Mouse (Mus musculus) left cerebral cortex, adult 9 months (tissue): Measurements from ENCODE around the gene Rhbdl3.

Experiments
- DNase-seq, 2 experiments: peaks; one replicate each; pipeline ENCODE4 v3.0.0; 2022; ENCODE audit warnings: low spot score in 2 of 2

Gene Rhbdl3

DNA sequence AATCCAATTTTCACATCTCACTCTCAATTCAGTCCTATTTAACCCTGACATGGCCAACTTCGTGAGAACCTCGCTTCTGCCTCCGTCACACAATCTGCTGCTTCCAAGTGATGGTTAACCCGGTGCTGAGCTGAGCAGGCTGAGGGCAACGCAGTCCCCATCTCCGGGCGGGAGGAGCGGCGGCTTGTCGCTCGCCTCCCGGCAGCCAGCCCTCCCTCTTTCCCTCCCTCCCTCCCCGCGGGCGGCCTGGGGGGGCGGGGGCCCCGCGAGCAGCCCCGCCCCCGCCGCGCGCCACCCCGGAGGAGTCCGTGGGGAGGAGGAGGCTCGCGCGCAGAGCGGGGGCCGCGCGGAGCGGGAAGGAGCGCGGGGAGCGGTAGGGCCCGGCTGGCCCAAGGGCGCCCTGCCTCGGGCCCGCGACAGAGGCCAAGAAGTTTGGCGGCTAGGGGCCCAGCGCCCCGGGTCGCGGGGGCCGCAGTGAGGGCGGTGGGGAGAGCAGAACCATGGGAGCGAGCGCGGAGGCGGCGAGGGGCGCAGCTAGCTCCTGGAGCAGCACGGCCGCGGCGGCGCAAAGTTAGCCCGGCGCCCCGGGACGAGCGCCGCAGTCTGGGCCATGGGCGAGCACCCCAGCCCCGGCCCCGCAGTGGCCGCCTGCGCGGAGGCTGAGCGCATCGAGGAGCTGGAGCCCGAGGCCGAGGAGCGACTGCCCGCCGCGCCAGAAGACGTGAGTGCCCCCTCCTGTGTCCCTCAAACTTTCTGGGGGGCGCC, at the start of gene Rhbdl3:
TSS of gene Rhbdl3 (plus strand) at position 362 of the 765 bp plus-strand sequence.
- peak in 1 of 2 experiments; percentile 25 for DNase-seq

DNA sequence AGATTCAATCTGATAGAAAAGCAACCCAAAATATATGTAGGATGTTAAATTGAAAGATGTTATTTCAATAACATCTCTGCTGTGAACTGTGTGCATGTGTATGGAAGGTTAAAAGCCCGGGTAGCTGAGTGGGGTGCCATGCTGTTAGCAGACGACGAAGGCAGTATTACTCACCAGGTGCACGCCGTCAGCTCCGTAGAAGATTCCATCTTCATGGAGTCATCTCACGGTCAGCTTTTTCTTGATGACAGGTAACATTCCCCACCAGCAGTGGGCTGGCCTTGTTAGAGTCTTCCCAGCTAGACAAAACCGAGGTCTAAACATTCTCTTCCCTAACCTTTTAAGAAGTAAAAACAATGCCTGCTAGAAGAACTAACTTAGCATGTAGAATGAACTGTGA, 36.6 kb upstream of the Rhbdl3 start:
- no peak for DNase-seq

DNA sequence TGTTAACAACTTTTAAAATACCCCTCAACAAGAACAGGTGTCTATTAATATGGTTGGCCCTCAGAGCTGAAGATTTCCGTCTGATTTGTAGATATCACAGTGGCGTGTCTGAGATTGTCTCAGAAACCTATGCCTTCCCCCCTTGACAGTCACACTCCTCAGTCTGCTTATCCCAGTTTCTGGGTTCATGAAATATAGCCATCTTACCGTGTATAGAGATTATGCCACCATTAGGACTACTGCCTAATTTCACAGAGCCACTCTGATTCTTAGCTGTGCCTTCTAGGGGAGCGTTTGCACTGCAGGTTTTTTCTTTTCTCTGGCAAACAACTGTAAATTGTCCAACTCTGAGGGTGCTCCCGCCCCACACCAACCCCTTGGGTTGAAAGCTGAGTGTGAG, 29.6 kb upstream of the Rhbdl3 start:
- DNase-seq: no peak

DNA sequence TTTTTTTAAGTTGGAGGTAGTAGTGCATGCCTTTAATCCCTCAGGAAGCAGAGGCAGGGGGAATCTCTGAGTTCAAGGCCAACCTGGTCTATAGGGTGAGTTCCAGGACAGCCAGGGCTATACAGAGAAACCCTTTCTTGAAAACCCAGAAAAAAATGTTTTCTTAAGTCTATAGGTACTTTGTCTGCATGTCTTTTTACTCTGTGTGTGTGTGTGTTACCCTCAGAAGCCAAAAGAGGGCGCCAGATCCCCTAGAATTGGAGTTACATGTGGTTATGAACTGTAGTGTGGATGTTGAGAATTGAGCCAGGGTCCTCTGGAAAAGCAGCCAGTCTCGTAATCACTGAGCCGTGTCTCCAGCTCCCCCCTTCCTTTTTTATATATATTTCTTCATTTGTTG, 25.7 kb upstream of the Rhbdl3 start:
- DNase-seq: no peak

DNA sequence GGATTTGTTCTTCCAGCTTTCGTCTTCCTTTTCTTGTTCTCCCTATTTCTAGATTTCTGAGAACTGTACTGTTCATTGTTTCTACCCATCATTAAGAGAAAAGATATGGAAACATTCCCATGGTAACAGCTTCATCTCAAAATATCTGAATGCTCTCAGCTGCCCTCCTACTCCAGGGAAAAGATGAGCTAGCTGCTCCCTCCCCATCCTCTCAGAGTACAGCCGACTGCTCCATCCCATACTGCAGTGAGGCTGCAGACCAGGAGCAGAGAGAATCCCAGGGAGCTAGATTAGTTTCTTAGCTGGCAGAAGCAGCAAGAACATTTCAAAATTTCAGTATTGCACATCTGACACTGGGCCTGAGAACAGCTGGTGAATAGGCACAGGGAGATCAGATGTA, 22.7 kb upstream of the Rhbdl3 start:
- DNase-seq: no peak

DNA sequence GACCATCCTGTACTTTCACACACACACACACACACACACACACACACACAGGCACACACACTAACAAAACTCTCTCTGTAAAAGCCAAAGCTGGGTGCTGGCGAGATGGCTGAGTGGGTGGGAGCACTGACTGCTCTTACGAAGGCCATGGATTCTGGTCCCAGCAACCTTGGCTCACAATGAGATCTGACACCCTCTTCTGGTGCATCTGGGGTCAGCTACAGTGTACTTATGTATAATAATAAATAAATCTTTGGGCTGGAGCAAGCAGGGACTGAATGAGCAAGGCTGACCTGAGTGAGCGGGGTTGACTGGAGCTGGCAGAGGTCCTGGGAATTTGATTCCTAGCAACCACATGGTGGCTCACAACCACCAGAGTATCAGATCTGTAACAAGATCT, 16.9 kb upstream of the Rhbdl3 start:
- no peak for DNase-seq

DNA sequence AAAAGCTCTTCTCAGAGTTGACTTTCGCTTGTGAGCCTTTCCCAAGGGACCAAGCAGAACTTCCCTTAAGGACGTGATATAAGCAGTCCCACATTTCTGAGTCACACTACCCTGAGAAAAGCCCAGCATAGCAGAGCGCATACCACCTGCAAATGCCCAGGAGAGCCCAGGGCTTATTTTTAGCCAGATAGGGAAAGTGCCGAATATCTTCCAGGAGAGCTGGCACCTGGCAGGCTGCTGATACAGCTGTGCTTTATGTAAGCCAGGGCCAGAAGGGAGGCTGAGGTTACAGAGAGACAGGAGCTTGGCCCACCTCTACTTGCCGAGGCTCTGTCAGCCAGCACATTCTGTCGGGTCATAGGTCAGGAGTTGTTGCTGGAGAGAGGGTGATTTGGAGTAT, 16.1 kb upstream of the Rhbdl3 start:
- DNase-seq: no peak

DNA sequence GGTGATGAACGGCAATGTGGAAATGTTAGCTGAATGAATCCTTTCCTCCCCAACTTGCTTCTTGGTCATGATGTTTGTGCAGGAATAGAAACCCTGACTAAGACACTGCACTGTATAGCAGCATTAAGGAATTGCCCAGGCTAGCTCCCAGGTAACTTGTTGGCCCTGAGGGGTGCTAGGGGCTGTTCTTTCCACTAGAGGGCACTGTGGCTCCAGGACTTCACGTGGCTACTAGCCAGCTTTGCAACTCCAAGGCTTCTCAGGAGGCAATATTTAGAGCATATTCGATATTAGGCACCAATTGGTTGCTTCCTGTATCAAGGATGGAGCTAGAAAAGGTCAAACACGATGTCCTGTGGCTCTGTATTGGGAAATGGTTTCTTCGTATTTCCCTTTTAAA, 13.6 kb upstream of the Rhbdl3 start:
- peak in 1 of 2 experiments; percentile 82 for DNase-seq

DNA sequence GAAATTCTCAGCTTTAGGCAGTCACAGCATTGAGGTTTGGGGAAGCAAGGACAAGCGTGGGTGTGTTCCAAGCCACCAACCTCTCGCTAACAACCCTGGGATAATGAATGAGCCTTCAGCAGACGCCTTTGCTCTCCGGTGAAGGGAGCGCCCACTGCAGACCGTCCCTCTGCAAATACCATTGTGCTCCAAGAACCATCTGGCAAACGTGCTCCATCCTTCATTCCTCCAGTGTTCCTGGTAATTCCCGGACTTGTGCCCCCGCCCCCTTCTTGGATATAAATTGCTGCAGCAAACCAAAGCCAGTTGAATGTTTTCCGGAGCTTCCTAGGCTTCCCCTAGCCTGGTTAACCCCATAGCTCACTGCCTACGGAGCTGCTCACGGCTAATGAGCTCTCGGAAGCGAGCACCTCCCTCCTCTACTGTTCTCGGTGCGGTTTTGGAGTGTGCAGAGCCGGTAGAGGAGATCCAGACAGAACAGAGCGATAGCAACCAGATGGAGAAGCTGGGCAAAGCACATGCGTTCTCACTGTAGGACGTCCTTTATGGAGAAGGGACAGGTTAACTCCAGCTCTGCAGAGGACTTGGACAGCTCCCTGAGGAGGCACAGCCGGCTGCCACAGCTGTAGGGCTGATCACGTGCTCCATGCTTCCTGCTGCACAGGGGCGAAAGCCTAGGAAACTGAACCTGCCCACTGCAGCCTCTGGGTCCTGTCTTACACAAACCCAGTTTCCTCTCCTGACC, 10.8 kb upstream of the Rhbdl3 start:
- peak; percentile 53 to 75 for DNase-seq

DNA sequence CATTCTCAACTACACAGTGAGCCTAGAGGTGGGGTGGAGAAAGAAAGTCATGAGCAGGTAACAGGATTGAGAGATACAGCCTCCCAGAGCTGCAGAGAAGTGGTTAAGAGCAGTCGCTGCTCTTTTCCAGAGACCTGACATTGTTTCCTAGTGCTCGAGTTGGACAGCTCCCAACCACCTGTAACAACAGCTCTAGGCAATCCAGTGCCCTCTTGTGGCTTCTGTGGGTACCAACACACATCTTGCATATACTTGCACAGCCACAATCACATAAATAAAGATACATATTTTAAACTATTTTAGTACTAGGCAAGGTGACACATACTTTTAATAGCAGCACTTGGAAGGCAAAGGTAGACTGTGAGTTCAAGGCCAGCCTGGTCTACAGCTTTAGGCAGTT, 9.7 kb upstream of the Rhbdl3 start:
- no peak for DNase-seq

DNA sequence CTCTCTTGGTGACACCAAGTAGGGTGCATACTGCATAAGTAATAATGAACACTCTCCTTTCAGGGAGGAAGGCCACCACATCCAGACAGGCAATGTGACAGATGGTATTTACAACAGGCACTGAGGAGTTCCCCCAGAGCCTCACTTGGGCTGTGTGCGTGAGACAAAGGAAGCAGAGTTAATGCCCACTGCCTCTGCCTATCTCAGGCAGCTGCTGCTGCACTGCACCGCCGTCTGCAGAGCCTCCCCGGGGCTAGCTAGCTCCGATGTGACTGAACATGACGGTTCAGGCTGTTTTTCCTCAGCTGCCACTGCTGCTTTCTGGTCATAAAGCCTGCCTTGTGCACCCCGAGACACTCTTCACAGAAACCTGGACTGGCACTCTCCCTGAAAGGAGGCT, 8.2 kb upstream of the Rhbdl3 start:
- no peak for DNase-seq

DNA sequence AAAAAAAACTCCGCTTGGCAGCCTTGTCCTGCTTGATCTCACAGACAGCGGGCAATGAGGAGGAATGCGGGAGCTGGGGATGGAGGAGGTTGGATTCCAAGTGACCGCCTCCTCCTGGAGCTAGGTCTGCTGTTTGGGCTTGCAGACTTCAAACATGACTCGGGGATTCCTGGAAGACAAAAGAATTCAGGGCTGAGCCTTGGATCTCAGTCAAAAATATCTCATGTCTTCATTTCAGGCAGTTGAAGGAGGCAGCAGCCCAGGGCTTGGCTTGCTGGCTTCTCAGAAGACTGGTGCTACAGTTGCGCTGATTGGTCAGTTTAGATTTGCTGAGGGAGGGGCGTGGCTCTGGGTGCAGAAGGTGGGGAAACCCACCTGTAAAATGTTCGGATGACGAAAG, 5.6 kb upstream of the Rhbdl3 start:
- DNase-seq: no peak

DNA sequence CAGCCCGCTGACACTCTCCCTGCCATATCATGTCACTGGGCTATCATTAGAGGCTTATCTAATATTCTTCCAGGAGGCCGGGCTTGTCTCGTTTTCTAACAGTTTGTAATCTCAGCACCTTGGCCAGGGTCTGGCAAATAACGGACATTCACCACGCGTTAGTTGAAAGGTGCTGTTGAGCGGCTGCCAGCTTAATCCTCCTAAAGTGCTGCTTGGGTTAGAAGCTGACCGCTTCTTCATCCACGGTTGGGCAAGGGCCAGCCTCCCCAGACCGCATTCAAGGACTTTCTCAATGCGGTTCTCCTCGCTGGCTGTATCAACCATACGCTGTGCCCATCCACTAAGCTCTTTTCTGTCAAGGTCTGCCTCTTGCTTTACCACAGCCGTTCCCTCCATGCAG, 4.9 kb upstream of the Rhbdl3 start:
- no peak for DNase-seq

DNA sequence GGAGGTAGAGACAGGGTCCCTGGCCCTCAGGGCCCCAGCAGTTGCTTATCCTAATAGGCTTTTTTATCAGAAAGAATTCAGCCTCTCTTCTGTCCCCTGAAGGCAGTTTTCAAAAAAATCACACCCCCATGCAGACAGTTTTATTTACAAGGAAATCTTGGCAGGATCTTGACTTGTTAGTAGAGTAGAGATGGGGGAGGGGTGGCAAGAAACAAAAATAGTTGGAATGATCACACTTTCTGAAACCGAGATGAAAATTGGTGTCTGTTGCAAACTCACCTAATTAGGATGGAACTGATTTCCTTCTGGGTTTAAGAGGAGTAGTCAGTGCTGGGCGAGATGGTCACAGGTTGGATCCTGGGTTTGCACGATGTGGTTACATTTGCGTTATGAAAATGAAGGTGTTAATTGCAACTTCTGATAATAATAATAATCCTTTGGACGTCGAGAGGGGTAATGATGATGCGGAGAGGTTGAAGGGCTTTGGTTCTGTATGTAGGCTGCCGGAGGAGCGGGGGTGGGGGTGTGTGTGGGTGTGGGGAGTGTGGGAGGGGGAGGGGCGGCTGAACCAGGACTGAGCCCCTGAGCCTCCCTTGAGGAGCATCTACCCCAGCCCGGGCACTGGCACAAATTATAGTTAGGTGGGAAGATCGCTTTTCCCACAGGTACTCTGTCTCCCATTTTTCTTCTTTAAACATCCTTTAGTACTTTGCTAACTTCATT, 1.0 kb upstream of the Rhbdl3 start:
- peak in 1 of 2 experiments; percentile 46 for DNase-seq

DNA sequence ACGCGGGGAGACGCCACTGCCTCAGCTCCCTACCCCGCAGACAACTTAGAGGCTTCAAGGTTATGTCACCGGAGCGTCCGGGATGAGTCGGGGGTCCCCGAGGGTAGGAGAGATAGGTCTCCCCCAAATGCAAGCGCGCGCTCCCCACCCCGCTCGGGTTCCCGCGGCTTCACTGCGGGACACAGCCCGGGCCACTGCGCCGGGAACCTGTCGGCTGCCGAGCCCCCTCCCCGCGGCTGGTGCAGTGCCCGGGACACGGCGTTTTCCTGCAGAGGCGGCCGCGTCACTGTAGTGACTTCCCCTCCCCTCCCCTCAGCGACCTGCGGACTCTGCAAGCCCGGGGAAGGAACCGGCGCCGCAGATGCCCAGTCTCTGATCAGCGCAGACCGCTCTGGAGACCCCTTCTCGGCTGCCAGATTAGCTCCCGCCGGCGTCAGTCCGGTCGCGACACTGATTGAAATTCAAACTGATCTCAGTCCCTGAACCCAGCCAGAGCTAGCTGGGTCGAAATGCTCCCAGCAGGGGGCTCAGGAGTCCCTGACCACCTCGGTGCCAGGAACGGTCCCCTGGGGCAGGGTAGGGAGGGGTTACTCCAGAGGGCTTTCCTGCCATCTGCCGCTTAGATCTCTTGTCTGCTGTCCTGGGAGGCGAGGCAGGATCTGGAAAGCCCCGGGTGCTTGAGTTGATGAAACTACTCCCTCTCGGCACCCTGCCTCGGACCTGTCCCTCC, 769 bp downstream of the Rhbdl3 start:
- peak in 1 of 2 experiments; percentile 14 for DNase-seq

DNA sequence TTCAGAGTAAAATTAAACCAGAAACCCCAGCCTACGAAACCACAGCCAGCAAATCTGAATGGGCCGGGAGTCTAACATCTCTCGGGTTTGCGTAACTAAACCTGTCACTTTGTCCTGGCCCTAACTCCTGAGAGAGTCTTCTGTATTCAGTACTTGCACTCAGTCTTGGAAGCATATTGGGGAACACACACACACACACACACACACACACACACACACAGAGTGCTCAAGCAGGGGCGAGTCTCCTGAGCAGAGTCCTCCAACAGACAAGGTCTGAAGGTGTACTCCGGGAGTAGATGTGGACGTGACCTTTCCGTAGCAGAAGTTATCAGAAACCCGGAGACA, 1.3 kb downstream of the Rhbdl3 start:
- peak in 1 of 2 experiments; percentile 21 for DNase-seq

DNA sequence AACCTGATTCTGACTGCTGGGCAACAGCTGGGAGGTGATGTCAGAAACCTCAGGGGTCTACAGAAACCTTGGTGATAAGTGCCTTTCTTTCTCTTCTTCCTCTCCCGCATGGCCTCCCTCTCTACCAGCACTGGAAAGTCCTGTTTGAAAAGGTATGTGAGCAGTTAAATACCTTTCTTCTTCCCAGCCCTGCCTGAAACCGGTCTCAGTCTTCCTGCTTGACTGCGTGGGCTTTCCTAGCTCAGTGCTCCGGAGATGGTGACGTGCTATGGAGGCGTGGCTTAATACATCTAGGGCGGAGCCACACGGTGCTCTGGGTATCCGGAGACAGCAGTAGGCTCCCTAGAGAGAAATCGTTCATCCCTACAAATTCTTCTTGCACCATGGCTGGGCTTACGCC, 1.8 kb downstream of the Rhbdl3 start:
- peak; percentile 76 to 84 for DNase-seq

DNA sequence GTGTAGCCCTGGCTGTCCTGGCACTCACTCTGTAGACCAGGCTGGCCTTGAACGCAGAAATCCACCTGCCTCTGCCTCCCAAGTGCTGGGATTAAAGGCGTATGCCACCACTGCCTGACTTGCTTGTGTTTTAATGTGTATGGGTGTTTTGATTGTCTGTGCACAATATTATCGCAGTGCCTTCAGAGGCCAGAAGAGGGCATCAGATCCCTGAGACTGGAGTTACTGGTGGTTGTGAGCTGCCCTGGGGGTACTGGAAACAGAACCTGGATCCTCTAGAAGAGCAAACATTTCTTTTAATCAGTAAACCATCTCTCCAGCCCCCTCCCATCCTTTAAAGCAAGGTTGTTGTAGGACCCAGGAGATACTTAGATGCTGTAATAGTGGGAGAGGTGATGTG, 3.0 kb downstream of the Rhbdl3 start:
- no peak for DNase-seq

DNA sequence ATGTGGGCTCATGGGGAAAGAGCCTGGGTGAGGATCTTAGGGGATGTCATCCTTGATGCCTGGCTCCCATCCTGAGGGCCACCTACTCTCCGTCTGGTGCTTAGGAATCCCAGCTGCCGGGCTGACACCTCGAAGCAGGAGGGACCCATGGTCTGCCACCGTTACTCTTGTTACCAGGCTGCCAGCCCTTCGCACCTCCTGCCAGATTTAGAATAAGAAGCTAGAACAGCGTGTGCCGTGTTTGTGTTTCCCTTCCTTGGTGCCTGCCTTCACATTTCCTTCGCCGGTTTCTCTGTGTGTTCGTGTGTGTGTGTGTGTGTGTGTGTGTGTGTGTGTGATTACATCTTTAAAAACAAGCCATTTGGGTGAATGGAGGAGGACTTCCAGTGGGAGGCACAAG, 4.1 kb downstream of the Rhbdl3 start:
- DNase-seq: peak; percentile 66 to 82

DNA sequence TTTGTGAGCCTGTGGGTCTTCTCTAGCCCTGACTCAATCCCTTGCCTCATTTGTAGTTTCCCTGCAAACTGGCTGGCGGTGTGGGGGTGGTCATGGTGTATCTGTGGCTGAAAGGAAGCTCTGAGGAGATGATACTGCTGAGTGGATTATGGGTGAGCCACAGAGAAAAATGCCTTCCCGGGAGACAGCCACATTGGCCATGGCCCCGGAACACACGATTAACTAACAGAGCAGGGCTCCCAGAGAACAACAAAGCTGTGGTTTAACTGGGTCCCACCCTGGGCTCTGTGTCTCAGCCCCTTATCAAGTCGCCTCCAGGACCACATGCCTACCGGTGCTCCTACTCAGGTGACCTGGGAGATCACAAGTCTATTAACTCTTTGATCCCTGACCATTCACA, 7.8 kb downstream of the Rhbdl3 start:
- no peak for DNase-seq

DNA sequence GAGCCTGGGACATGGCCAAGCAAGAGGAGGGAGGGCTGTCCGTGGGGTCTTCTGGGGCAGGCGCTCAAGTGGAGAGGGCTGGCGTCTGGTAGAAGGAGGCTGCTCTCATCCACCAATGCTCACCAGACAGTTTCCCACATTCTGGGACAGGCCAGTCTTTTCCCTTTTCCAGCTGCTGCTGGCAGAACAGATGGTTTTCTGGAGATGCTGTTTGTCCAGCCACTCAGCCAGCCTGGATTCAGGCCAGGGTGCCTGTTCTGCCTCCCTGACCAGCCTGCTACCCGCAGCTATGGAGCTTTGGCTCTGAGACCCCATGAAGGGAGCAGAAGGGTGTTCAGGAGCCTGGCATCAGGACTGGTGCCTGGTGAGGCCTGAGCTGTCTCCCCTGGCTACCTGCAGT, 10.6 kb downstream of the Rhbdl3 start:
- no peak for DNase-seq

DNA sequence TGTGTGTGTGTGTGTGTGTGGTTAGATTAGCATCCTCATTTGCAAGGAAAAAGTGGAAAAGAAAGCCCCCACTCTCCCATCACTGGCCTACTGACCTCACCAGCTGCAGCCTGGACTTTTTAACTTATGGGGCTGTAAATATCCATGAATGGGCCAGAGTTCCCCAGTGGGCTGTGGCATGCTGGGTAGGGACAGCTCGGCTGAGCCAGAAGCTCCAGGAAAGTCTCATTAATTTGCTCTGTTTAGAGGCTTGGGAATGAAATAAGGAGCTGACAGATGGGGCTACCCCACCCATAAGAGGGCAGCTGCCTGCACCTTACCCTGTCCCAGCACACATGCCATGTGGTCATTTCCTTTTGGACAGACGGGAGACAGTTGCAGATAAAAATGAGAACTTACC, 11.3 kb downstream of the Rhbdl3 start:
- DNase-seq: no peak
